Mouse (Mus musculus) thymus, postnatal 36 days (tissue): ENCODE measurements around the gene Ikzf3.

Source experiments
- DNase-seq, 2 experiments: peaks; one replicate each; pipeline ENCODE4 v3.0.0; 2022; ENCODE audit warnings: mixed read lengths in 2 of 2

Gene Ikzf3

GRCm38 (mm10) chr11:98512881-98513280 lies 33.0 kb downstream of the Ikzf3 start:
- DNase-seq = peak; percentile 53 to 61

GRCm38 (mm10) chr11:98510125-98510524 lies 35.7 kb downstream of the Ikzf3 start:
- DNase-seq = no peak

- DNase-seq = no peak
Measured at GRCm38 (mm10) chr11:98509434-98509833, 36.4 kb downstream of the Ikzf3 start.

- DNase-seq = no peak
Measured at GRCm38 (mm10) chr11:98504926-98505325, 40.9 kb downstream of the Ikzf3 start.

- DNase-seq = peak; percentile 62 to 72
Measured at GRCm38 (mm10) chr11:98497388-98498288, 48.2 kb downstream of the Ikzf3 start.

- peak; percentile 49 to 74 for DNase-seq
Measured at GRCm38 (mm10) chr11:98495176-98495719, 50.6 kb downstream of the Ikzf3 start.

GRCm38 (mm10) chr11:98493394-98493793 lies 52.4 kb downstream of the Ikzf3 start:
- no peak for DNase-seq

- DNase-seq = peak; percentile 45 to 54
Measured at GRCm38 (mm10) chr11:98492959-98493358, 52.9 kb downstream of the Ikzf3 start.

GRCm38 (mm10) chr11:98491571-98491970 lies 54.3 kb downstream of the Ikzf3 start:
- DNase-seq = no peak

- no peak for DNase-seq
Measured at GRCm38 (mm10) chr11:98488540-98489234, 57.1 kb downstream of the Ikzf3 start.

GRCm38 (mm10) chr11:98487526-98488040 lies 58.2 kb downstream of the Ikzf3 start:
- no peak for DNase-seq

GRCm38 (mm10) chr11:98485749-98486148 lies 60.1 kb downstream of the Ikzf3 start:
- DNase-seq = no peak

GRCm38 (mm10) chr11:98482067-98482466 lies 63.8 kb downstream of the Ikzf3 start:
- no peak for DNase-seq

- DNase-seq = no peak
Measured at GRCm38 (mm10) chr11:98481231-98481630, 64.6 kb downstream of the Ikzf3 start.

GRCm38 (mm10) chr11:98479940-98480497 lies 65.8 kb downstream of the Ikzf3 start:
- DNase-seq = no peak

- peak in 1 of 2 experiments; percentile 46 for DNase-seq
Measured at GRCm38 (mm10) chr11:98479026-98479939, 66.5 kb downstream of the Ikzf3 start.

GRCm38 (mm10) chr11:98477011-98477701 lies 68.7 kb downstream of the Ikzf3 start:
- DNase-seq = no peak

GRCm38 (mm10) chr11:98476434-98476807 lies 69.4 kb downstream of the Ikzf3 start:
- DNase-seq = no peak

- DNase-seq = no peak
Measured at GRCm38 (mm10) chr11:98475630-98476433, 70.0 kb downstream of the Ikzf3 start.

GRCm38 (mm10) chr11:98474967-98475366 lies 70.9 kb downstream of the Ikzf3 start:
- no peak for DNase-seq
